Mouse (Mus musculus) liver, adult 2 months (tissue): Measurements from ENCODE around the gene Zfp954. TPM values are rescaled to one million over a fixed set of nuclear protein-coding genes. Genes with fewer than 3 reads are reported as not detected.

Experiments used
- DNase-seq: peaks from one replicate; pipeline ENCODE4 v3.0.0-alpha.2; 2011; ENCODE audit warnings: low read depth, low spot score; ENCODE audit errors: extremely low read depth
- H3K27ac ChIP-seq: fragments of 200-500 bp; replicated peaks from 2 replicates; pipeline ENCODE4 v1.5.1; 2012; ENCODE audit warnings: low read depth, mild to moderate bottlenecking, control low read depth, inconsistent platforms, low read length; ENCODE audit not compliant: insufficient read depth
- H3K27me3 ChIP-seq: fragments of 200-500 bp; 2 replicates; pipeline ENCODE4 v1.6.1; 2012; ENCODE audit warnings: mild to moderate bottlenecking, moderate library complexity, low read length, inconsistent platforms; ENCODE audit not compliant: control insufficient read depth, insufficient read depth
- H3K36me3 ChIP-seq: fragments of 200-500 bp; 2 replicates; pipeline ENCODE4 v1.6.1; 2012; ENCODE audit warnings: low read length, inconsistent platforms; ENCODE audit not compliant: control insufficient read depth, insufficient read depth
- H3K4me1 ChIP-seq: fragments of 200-500 bp; 2 replicates; pipeline ENCODE4 v1.6.1; 2011; ENCODE audit warnings: low read length; ENCODE audit not compliant: control insufficient read depth, insufficient read depth
- H3K4me3 ChIP-seq: fragments of 200-500 bp; 2 replicates; pipeline ENCODE4 v1.5.1; 2011; ENCODE audit warnings: low read depth, mild to moderate bottlenecking, control low read depth, low read length, moderate library complexity; ENCODE audit not compliant: insufficient read depth
- H3K79me2 ChIP-seq: fragments of 200-500 bp; 2 replicates; pipeline ENCODE4 v1.6.1; 2012; ENCODE audit warnings: inconsistent platforms, mild to moderate bottlenecking, low read length, moderate library complexity; ENCODE audit not compliant: control insufficient read depth, insufficient read depth
- H3K9ac ChIP-seq: fragments of 200-500 bp; 2 replicates; pipeline ENCODE4 v1.6.1; 2012; ENCODE audit warnings: low read depth, mild to moderate bottlenecking, control low read depth, inconsistent platforms, low read length
- CTCF ChIP-seq: fragments of 200-500 bp; IDR thresholded peaks from 2 replicates; pipeline ENCODE4 v1.5.1; 2011; ENCODE audit warnings: low read depth, low read length, control low read depth
- POLR2A ChIP-seq: fragments of 200-500 bp; IDR thresholded peaks from 2 replicates; pipeline ENCODE4 v1.6.1; 2011; ENCODE audit warnings: low read length, control low read depth; ENCODE audit not compliant: insufficient read depth; ENCODE audit errors: extremely low read depth
- WGBS: fragments of 180-500 bp; shearing (Covaris S2); methylation state at CpG from one replicate; pipeline ENCODE4 v1.1.7; 2018; 5-methylcytosine and 5-hydroxymethylcytosine counted together
- polyA plus RNA-seq: library from polyadenylated mRNA; depleted of rRNA; stranded (reverse); fragments of >200 nt; gene quantifications from 2 replicates; pipeline ENCODE4 v1.2.3, GENCODE M21; 2012; rRNA removed
- total RNA-seq: library from RNA; depleted of rRNA; stranded (reverse); fragments of >200 nt; gene quantifications from 2 replicates; pipeline ENCODE4 v1.2.3, GENCODE M21; 2014; rRNA removed

Zfp954 gene
- total and polyA plus RNA-seq, 2 experiments, result 5.1 to 8.9 TPM

DNA sequence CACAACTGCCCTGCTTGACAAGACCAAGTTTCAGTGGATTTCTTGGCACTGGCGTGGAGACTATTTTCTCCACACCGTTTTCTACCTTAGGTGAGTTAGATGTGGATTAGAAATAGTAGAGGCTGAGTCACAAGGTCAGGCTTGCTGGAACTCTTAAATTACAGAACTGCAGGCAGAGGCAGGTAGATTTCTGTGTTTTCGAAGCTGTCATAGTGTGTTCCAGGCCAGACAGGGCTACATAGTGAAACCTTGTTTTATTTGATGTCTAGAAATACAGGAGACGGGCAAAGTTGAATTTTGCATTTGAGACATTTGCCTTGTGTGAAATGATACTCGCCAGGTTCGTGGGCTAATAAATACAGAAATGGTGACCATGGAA, 303 bp upstream of the Zfp954 start:
- H3K4me1 ChIP-seq, result no peaks in the 10 kb centered on the region
- no peaks in the 10 kb centered on the region for H3K27me3 ChIP-seq
- no peaks in the 10 kb centered on the region for H3K79me2 ChIP-seq
- 0 out of 2 replicates have a peak overlapping the region, but pooled peaks have one; percentile 2 for H3K4me3 ChIP-seq
- no peak overlapping the region for H3K27ac ChIP-seq
- no peak for TF ChIP-seq POLR2A
- no peak for TF ChIP-seq CTCF
- 0 out of 2 replicates have a peak overlapping the region, but pooled peaks have one; percentile 21 for H3K9ac ChIP-seq
- DNase-seq, result no peak
- peaks cover 7% of the 10 kb centered on the region; the same call in 1 of the 2 replicates for H3K36me3 ChIP-seq
- WGBS, result 52% methylated on average over 6 of the region's 6 CpGs

DNA sequence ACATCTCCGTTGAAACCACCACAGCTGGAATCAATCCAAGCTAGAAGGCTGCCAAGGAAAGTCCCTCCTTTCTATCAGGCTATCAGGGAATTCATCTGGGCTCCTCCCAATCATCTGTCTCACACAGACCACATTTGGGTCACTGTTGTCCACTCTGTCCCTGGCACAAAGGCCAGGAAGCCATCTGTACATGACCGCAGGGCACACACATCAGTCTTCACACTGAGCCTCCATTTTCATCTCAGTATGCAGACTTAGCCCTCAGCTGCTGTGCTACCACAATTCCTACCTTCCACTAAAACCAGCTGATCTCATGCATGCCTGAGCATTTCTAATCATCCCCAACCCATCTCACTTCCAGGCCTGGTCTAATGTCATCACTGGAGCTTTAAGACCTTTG, 2.8 kb downstream of the Zfp954 start:
- Histone ChIP-seq H3K4me1 (no peaks in the 10 kb centered on the region), H3K36me3 (peaks cover 28% of the 10 kb centered on the region), H3K4me3 (no peak overlapping the region), H3K27ac (no peak overlapping the region), H3K9ac (no peak overlapping the region), H3K27me3 (no peaks in the 10 kb centered on the region), H3K79me2 (no peaks in the 10 kb centered on the region)
- no peak for DNase-seq
- WGBS, result 76% methylated on average over 2 of the region's 2 CpGs
- TF ChIP-seq CTCF (no peak), POLR2A (no peak)

DNA sequence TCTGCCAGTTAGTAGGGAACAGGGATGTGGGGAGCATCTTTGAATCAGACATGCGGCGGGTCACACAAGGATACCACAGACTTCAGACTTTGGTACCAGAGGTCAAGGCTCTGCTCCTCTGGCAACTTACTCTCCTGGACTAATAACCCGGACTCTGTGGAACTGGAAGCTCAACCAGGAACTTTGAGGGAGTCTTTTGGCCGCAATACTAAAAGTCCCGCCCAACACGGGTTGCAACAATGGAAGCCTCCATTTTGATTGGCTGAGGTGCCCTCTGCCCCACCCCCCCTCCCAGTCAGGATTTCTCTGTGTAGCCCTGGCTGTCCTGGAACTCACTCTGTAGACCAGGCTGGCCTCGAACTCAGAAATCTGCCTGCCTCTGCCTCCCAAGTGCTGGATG, 12.8 kb downstream of the Zfp954 start:
- TF ChIP-seq CTCF (no peak), POLR2A (no peak)
- 90% methylated on average over 7 of the region's 7 CpGs for WGBS
- H3K9ac ChIP-seq, result no peak overlapping the region
- no peak overlapping the region for H3K4me3 ChIP-seq
- H3K27me3 ChIP-seq, result no peaks in the 10 kb centered on the region
- H3K27ac ChIP-seq, result no peak overlapping the region
- H3K4me1 ChIP-seq, result no peaks in the 10 kb centered on the region
- no peaks in the 10 kb centered on the region for H3K36me3 ChIP-seq
- DNase-seq, result no peak
- H3K79me2 ChIP-seq, result no peaks in the 10 kb centered on the region

Other genes starting within 250 kb of the Zfp954 start
- gene Aurkc, start 126.2 kb downstream of the Zfp954 start, total RNA-seq, result not detected in 2 replicates
- gene Aurkc, start 126.2 kb downstream of the Zfp954 start, polyA plus RNA-seq, result not detected in 2 replicates
- gene Zfp773, start 15.3 kb upstream of the Zfp954 start, total RNA-seq, result 0.18 and 0.54 TPM in 2 replicates
- 0.04 and 0.09 TPM in 2 replicates for gene Zfp773, start 15.3 kb upstream of the Zfp954 start, polyA plus RNA-seq
- 0.92 and 1.1 TPM in 2 replicates for gene Zfp418, start 49.8 kb upstream of the Zfp954 start, total RNA-seq
- gene Zfp418, start 49.8 kb upstream of the Zfp954 start, polyA plus RNA-seq, result 0.29 and 0.32 TPM in 2 replicates
- 1.2 and 1.8 TPM in 2 replicates for gene Zfp772, start 88.5 kb upstream of the Zfp954 start, total RNA-seq
- 0.55 TPM in 2 replicates for gene Zfp772, start 88.5 kb upstream of the Zfp954 start, polyA plus RNA-seq
- 1.1 and 1.4 TPM in 2 replicates for gene Vmn2r29, start 125.8 kb upstream of the Zfp954 start, total RNA-seq
- 0.33 TPM in 1 of 2 replicates, not detected in the other for gene Vmn2r29, start 125.8 kb upstream of the Zfp954 start, polyA plus RNA-seq
- 1.5 and 3.0 TPM in 2 replicates for gene Gm45844, start 156.8 kb upstream of the Zfp954 start, total RNA-seq
- gene Gm45844, start 156.8 kb upstream of the Zfp954 start, polyA plus RNA-seq, result 1.3 TPM in 2 replicates
- gene Clcn4, start 179.4 kb upstream of the Zfp954 start, total RNA-seq, result 35.8 and 37.5 TPM in 2 replicates
- 19.6 and 23.2 TPM in 2 replicates for gene Clcn4, start 179.4 kb upstream of the Zfp954 start, polyA plus RNA-seq
- not detected in 2 replicates for gene Vmn2r30, start 216.1 kb upstream of the Zfp954 start, total RNA-seq
- not detected in 2 replicates for gene Vmn2r30, start 216.1 kb upstream of the Zfp954 start, polyA plus RNA-seq